Mouse (Mus musculus): ENCODE measurements around the gene Map2k1. TPM values are rescaled to one million over a fixed set of nuclear protein-coding genes. Genes with fewer than 3 reads are reported as not detected.

Gene Map2k1
- polyA plus RNA-seq, 1 experiment from 2014 or later, result 71.0 TPM

- 85% methylated on average over 4 of the region's 4 CpGs for WGBS
- no peak overlapping the region for H3K9ac ChIP-seq
- ATAC-seq (ENCODE audit: low FRiP score, low read depth), result no peak
- H3K27ac ChIP-seq (replicated peaks), result no peak overlapping the region
- H3K4me2 ChIP-seq, result no peak overlapping the region
- no peaks in the 10 kb centered on the region for H3K27me3 ChIP-seq
- H3K4me3 ChIP-seq, result no peak overlapping the region
- no peaks in the 10 kb centered on the region for H3K36me3 ChIP-seq
- H3K4me1 ChIP-seq (replicated peaks), result no peaks in the 10 kb centered on the region
- H3K9me3 ChIP-seq, result no peaks in the 10 kb centered on the region
Measured at GRCm38 (mm10) chr9:64221480-64221879, 32.0 kb downstream of the Map2k1 start.

DNA sequence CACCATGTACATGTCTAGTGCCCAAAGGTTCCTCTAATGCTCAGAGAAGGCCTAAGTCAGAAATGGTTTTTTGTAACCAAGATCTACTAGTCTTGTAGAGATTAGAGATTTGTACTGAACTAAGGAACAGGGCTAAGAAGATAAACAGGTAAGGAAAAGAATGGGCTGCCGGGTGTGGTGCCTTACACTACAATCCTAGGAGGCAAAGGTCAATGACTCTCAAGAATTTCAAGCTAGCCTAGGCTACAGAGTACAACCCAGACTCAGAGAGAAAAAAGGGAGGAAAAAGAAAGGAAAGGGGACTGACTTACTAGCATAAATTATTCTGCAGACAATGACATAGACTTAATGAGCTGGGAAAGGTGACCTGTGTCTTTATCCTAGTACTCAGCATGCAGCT, 32.8 kb downstream of the Map2k1 start:
- no peak for ATAC-seq (ENCODE audit: low FRiP score, low read depth)
- WGBS, result 64% methylated on average over 1 of the region's 1 CpGs
- no peak overlapping the region for H3K4me2 ChIP-seq
- no peaks in the 10 kb centered on the region for H3K27me3 ChIP-seq
- no peak overlapping the region for H3K4me3 ChIP-seq
- H3K9me3 ChIP-seq, result no peaks in the 10 kb centered on the region
- no peaks in the 10 kb centered on the region for H3K4me1 ChIP-seq (replicated peaks)
- H3K27ac ChIP-seq (replicated peaks), result no peak overlapping the region
- H3K36me3 ChIP-seq, result no peaks in the 10 kb centered on the region
- no peak overlapping the region for H3K9ac ChIP-seq

DNA sequence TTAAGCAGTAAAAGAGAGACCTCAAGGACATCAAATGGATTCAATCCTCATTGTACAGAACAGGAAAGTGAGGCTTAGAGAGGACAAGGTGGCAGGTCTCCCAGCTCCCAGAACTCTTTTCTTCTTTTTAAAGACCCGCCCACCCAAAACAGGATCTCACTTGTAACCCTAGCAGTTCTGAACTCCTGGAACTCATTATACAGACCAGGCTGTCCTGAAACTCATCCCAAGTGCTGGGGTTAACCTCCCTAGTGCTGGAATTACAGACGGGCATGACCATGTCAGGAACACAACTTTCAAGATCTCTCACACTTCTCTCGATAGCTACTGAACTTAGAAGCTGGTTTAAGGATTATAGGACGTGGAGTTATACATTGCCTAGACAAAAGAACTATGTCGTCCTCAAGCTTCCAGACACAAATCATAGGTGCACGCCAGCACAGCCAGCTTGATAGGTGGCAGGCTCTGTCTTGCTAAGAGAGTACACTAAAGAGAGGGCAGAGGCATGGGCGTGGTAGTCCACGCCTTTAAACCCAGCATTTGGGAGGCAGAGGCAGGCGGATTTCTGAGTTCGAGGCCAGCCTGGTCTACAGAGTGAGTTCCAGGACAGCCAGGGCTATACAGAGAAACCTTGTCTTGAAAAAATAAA, 33.5 kb downstream of the Map2k1 start:
- 95% methylated on average over 10 of the region's 10 CpGs for WGBS
- no peak for ATAC-seq (ENCODE audit: low FRiP score, low read depth)
- H3K4me3 ChIP-seq, result no peak overlapping the region
- H3K27me3 ChIP-seq, result no peaks in the 10 kb centered on the region
- H3K27ac ChIP-seq (replicated peaks), result no peak overlapping the region
- H3K4me1 ChIP-seq (replicated peaks), result no peaks in the 10 kb centered on the region
- H3K4me2 ChIP-seq, result no peak overlapping the region
- no peaks in the 10 kb centered on the region for H3K36me3 ChIP-seq
- H3K9me3 ChIP-seq, result no peaks in the 10 kb centered on the region
- H3K9ac ChIP-seq, result no peak overlapping the region

DNA sequence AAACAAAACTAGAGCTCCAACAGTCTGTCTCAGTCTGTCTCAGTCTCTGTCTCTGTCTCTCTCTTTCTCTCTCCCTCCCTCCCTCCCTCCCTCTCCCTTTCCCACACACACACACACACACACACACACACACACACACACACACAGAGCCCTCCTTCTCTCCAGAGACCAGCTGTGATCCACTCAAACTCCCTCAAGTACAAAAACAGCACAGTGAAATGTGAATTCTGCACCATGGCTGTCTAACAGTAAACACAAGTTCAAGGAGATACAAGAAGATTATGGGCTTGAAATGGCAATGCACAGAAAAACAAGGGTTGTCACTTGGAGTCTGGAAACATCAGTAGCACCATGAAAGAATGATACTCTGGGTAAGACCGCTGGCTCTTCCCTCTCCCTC, 34.1 kb downstream of the Map2k1 start:
- no peak overlapping the region for H3K27ac ChIP-seq (replicated peaks)
- no peak overlapping the region for H3K4me2 ChIP-seq
- H3K9ac ChIP-seq, result no peak overlapping the region
- H3K4me1 ChIP-seq (replicated peaks), result no peaks in the 10 kb centered on the region
- 71% methylated on average over 1 of the region's 1 CpGs for WGBS
- H3K27me3 ChIP-seq, result no peaks in the 10 kb centered on the region
- ATAC-seq (ENCODE audit: low FRiP score, low read depth), result no peak
- no peaks in the 10 kb centered on the region for H3K36me3 ChIP-seq
- H3K9me3 ChIP-seq, result no peaks in the 10 kb centered on the region
- H3K4me3 ChIP-seq, result no peak overlapping the region

- H3K27ac ChIP-seq (replicated peaks), result no peak overlapping the region
- ATAC-seq (ENCODE audit: low FRiP score, low read depth), result no peak
- H3K4me3 ChIP-seq, result no peak overlapping the region
- H3K9me3 ChIP-seq, result no peaks in the 10 kb centered on the region
- H3K36me3 ChIP-seq, result no peaks in the 10 kb centered on the region
- no peak overlapping the region for H3K9ac ChIP-seq
- H3K4me1 ChIP-seq (replicated peaks), result no peaks in the 10 kb centered on the region
- no peaks in the 10 kb centered on the region for H3K27me3 ChIP-seq
- no peak overlapping the region for H3K4me2 ChIP-seq
Measured at GRCm38 (mm10) chr9:64217887-64218286, 35.5 kb downstream of the Map2k1 start.

DNA sequence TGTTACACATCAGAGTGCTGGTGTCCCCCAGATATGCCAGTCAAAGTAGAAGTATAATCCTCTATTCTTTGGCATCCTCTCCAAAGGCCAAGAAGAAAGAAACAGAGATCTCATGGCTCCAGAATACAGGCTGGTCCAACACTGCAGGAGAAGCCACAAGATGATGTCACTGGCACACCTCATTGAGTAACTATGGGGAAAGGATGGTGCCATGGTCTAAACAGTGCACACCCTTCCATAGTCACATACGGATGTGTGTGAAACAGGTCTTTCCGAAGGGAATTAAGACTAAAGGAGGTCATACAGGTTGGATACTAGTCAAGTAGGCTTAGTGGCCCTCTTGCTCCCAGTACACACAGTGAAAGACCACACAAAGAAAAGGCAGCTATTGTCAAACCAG, 36.8 kb downstream of the Map2k1 start:
- 92% methylated on average over 2 of the region's 2 CpGs for WGBS
- no peak for ATAC-seq (ENCODE audit: low FRiP score, low read depth)
- H3K4me1 ChIP-seq (replicated peaks), result no peaks in the 10 kb centered on the region
- no peak overlapping the region for H3K9ac ChIP-seq
- H3K9me3 ChIP-seq, result no peaks in the 10 kb centered on the region
- no peaks in the 10 kb centered on the region for H3K27me3 ChIP-seq
- H3K36me3 ChIP-seq, result no peaks in the 10 kb centered on the region
- no peak overlapping the region for H3K4me3 ChIP-seq
- no peak overlapping the region for H3K27ac ChIP-seq (replicated peaks)
- H3K4me2 ChIP-seq, result no peak overlapping the region

DNA sequence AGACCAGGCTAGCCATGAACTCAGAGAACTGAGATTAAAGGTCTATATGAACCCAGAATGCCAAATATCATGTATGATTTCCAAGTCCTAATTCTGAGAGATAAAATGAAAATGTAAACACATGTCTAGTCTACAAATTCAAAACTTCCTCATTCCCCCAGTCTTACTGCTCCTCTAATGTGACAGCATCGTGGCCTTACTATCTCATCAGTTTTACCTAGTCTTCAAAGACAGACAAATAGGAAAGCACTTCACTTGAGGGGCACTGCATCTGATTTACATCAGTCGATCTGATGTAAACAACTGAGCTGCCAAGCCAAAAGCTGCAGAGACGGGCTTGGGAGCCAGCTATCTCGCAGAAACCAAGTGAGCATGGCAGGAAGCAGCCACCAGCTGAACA, 37.3 kb downstream of the Map2k1 start:
- 74% methylated on average over 4 of the region's 4 CpGs for WGBS
- no peaks in the 10 kb centered on the region for H3K9me3 ChIP-seq
- no peaks in the 10 kb centered on the region for H3K4me1 ChIP-seq (replicated peaks)
- ATAC-seq (ENCODE audit: low FRiP score, low read depth), result no peak
- H3K4me2 ChIP-seq, result no peak overlapping the region
- H3K36me3 ChIP-seq, result no peaks in the 10 kb centered on the region
- H3K27ac ChIP-seq (replicated peaks), result no peak overlapping the region
- H3K4me3 ChIP-seq, result no peak overlapping the region
- H3K27me3 ChIP-seq, result no peaks in the 10 kb centered on the region
- H3K9ac ChIP-seq, result no peak overlapping the region

DNA sequence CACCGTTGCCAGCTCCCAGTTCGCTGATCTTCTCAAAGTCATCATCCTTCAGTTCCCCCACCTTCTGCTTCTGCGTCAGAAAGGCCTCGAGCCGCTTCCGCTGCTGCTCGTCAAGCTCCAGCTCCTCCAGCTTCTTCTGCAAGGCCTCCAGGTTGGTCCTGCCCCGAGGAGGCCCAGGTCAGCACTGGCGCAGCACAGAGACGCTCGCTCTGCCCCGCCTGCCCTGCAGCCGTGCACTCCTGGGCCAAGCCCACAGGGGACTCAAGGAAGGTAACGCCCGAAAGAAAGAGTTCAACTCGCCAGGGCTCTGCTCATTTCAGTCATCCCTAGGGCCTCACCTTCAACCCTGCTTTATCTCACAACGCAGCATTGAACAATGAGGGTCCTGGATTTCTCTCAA, 39.0 kb downstream of the Map2k1 start:
- ATAC-seq (ENCODE audit: low FRiP score, low read depth), result no peak
- Histone ChIP-seq H3K4me1 (replicated peaks) (no peaks in the 10 kb centered on the region), H3K9ac (no peak overlapping the region), H3K27ac (replicated peaks) (no peak overlapping the region), H3K4me3 (no peak overlapping the region), H3K4me2 (no peak overlapping the region), H3K36me3 (no peaks in the 10 kb centered on the region), H3K27me3 (no peaks in the 10 kb centered on the region), H3K9me3 (no peaks in the 10 kb centered on the region)
- 90% methylated on average over 17 of the region's 17 CpGs for WGBS

- H3K9me3 ChIP-seq, result no peaks in the 10 kb centered on the region
- 78% methylated on average over 3 of the region's 3 CpGs for WGBS
- no peaks in the 10 kb centered on the region for H3K27me3 ChIP-seq
- H3K4me2 ChIP-seq, result no peak overlapping the region
- no peak for ATAC-seq (ENCODE audit: low FRiP score, low read depth)
- peak overlapping the region; percentile 38; the same call in 1 of the 2 replicates for H3K27ac ChIP-seq (replicated peaks)
- H3K4me1 ChIP-seq (replicated peaks), result no peaks in the 10 kb centered on the region
- no peak overlapping the region for H3K9ac ChIP-seq
- peaks cover 8% of the 10 kb centered on the region; the same call in 1 of the 2 replicates for H3K36me3 ChIP-seq
- H3K4me3 ChIP-seq, result no peak overlapping the region
Measured at GRCm38 (mm10) chr9:64207509-64208084, 45.8 kb downstream of the Map2k1 start.

- no peak overlapping the region for H3K27ac ChIP-seq (replicated peaks)
- no peak overlapping the region for H3K4me3 ChIP-seq
- H3K4me2 ChIP-seq, result no peak overlapping the region
- no peak for ATAC-seq (ENCODE audit: low FRiP score, low read depth)
- no peaks in the 10 kb centered on the region for H3K4me1 ChIP-seq (replicated peaks)
- no peaks in the 10 kb centered on the region for H3K9me3 ChIP-seq
- H3K27me3 ChIP-seq, result no peaks in the 10 kb centered on the region
- H3K9ac ChIP-seq, result no peak overlapping the region
- H3K36me3 ChIP-seq, result peaks cover 8% of the 10 kb centered on the region; the same call in 1 of the 2 replicates
Measured at GRCm38 (mm10) chr9:64202866-64203265, 50.6 kb downstream of the Map2k1 start.

DNA sequence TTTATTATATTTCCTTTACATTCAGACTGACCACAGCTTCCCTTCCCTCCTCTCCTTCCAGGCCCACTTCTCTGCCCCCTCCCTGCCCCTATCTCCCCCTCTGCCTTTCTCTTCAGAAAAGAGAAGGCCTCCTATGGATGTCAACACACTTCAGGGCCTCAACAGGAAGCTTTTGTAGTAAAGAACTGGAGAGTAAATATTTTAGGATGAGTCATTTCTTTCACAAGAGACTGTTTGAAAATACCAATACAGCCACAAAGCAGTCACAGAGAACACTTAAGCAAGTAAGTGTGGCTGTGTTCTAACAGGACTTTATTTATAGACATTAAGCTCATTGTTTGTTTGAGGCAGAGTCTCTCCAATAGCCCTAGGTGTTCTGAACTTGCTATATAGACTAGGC, 51.1 kb downstream of the Map2k1 start:
- Histone ChIP-seq H3K36me3 (peaks cover 8% of the 10 kb centered on the region; the same call in 1 of the 2 replicates), H3K4me2 (no peak overlapping the region), H3K27me3 (no peaks in the 10 kb centered on the region), H3K27ac (replicated peaks) (no peak overlapping the region), H3K9me3 (no peaks in the 10 kb centered on the region), H3K9ac (no peak overlapping the region), H3K4me1 (replicated peaks) (no peaks in the 10 kb centered on the region), H3K4me3 (no peak overlapping the region)
- ATAC-seq (ENCODE audit: low FRiP score, low read depth), result no peak

GRCm38 (mm10) chr9:64199897-64200296, 53.5 kb downstream of the Map2k1 start:
- Histone ChIP-seq H3K27me3 (no peaks in the 10 kb centered on the region), H3K9me3 (no peaks in the 10 kb centered on the region), H3K36me3 (peaks cover 6% of the 10 kb centered on the region; the same call in 1 of the 2 replicates), H3K4me2 (no peak overlapping the region), H3K9ac (no peak overlapping the region), H3K4me1 (replicated peaks) (no peaks in the 10 kb centered on the region), H3K4me3 (no peak overlapping the region), H3K27ac (replicated peaks) (no peak overlapping the region)
- 84% methylated on average over 2 of the region's 2 CpGs for WGBS
- ATAC-seq (ENCODE audit: low FRiP score, low read depth), result no peak
